Mouse (Mus musculus): ENCODE measurements around the gene Ambra1. TPM values are rescaled to one million over a fixed set of nuclear protein-coding genes. Genes with fewer than 3 reads are reported as not detected.

The Ambra1 gene
- polyA plus RNA-seq, 1 experiment from 2014 or later, result 7.3 TPM

- Histone ChIP-seq H3K4me2 (replicated peaks; ENCODE audit: low read depth, low read length) (no peak overlapping the region), H3K9me3 (ENCODE audit: low read length) (no peaks in the 10 kb centered on the region), H3K27me3 (replicated peaks; ENCODE audit: insufficient read depth, low read length) (no peaks in the 10 kb centered on the region), H3K4me3 (ENCODE audit: low read depth, low read length) (no peak overlapping the region), H3K9ac (replicated peaks; ENCODE audit: low read depth) (no peak overlapping the region), H3K27ac (ENCODE audit: low read length) (no peak overlapping the region), H3K4me1 (ENCODE audit: insufficient read depth, low read depth, low read length) (no peaks in the 10 kb centered on the region), H3K36me3 (ENCODE audit: insufficient read depth, low read length) (peaks cover 7% of the 10 kb centered on the region; the same call in 1 of the 2 replicates)
- 88% methylated on average over 3 of the region's 3 CpGs for WGBS
- ATAC-seq (no peak), DNase-seq (ENCODE audit: low spot score) (no peak)
- TF ChIP-seq EP300 (IDR thresholded peaks at IDR 0.05) (no peak), CTCF (IDR thresholded peaks at IDR 0.05) (no peak)
Observed at GRCm38 (mm10) chr2:91903171-91903925, 173.4 kb downstream of the Ambra1 start.

- peaks cover 7% of the 10 kb centered on the region; the same call in 1 of the 2 replicates for H3K36me3 ChIP-seq (ENCODE audit: insufficient read depth, low read length)
- no peaks in the 10 kb centered on the region for H3K27me3 ChIP-seq (replicated peaks; ENCODE audit: insufficient read depth, low read length)
- no peak for TF ChIP-seq EP300 (IDR thresholded peaks at IDR 0.05)
- TF ChIP-seq CTCF (IDR thresholded peaks at IDR 0.05), result no peak
- ATAC-seq, result no peak
- no peaks in the 10 kb centered on the region for H3K4me1 ChIP-seq (ENCODE audit: insufficient read depth, low read depth, low read length)
- no peak overlapping the region for H3K4me3 ChIP-seq (ENCODE audit: low read depth, low read length)
- 70% methylated on average over 5 of the region's 5 CpGs for WGBS
- no peak overlapping the region for H3K9ac ChIP-seq (replicated peaks; ENCODE audit: low read depth)
- DNase-seq (ENCODE audit: low spot score), result no peak
- H3K27ac ChIP-seq (ENCODE audit: low read length), result no peak overlapping the region
- no peak overlapping the region for H3K4me2 ChIP-seq (replicated peaks; ENCODE audit: low read depth, low read length)
- no peaks in the 10 kb centered on the region for H3K9me3 ChIP-seq (ENCODE audit: low read length)
Observed at GRCm38 (mm10) chr2:91904618-91905307, 174.8 kb downstream of the Ambra1 start.

GRCm38 (mm10) chr2:91906141-91906540, 176.2 kb downstream of the Ambra1 start:
- no peak overlapping the region for H3K4me2 ChIP-seq (replicated peaks; ENCODE audit: low read depth, low read length)
- peaks cover 13% of the 10 kb centered on the region; the same call in 1 of the 2 replicates for H3K36me3 ChIP-seq (ENCODE audit: insufficient read depth, low read length)
- no peaks in the 10 kb centered on the region for H3K4me1 ChIP-seq (ENCODE audit: insufficient read depth, low read depth, low read length)
- no peak for ATAC-seq
- H3K27me3 ChIP-seq (replicated peaks; ENCODE audit: insufficient read depth, low read length), result no peaks in the 10 kb centered on the region
- no peaks in the 10 kb centered on the region for H3K9me3 ChIP-seq (ENCODE audit: low read length)
- DNase-seq (ENCODE audit: low spot score), result no peak
- H3K4me3 ChIP-seq (ENCODE audit: low read depth, low read length), result no peak overlapping the region
- WGBS, result 93% methylated on average over 2 of the region's 2 CpGs
- H3K9ac ChIP-seq (replicated peaks; ENCODE audit: low read depth), result no peak overlapping the region
- H3K27ac ChIP-seq (ENCODE audit: low read length), result no peak overlapping the region
- no peak for TF ChIP-seq EP300 (IDR thresholded peaks at IDR 0.05)
- TF ChIP-seq CTCF (IDR thresholded peaks at IDR 0.05), result no peak

- H3K27me3 ChIP-seq (replicated peaks; ENCODE audit: insufficient read depth, low read length), result no peaks in the 10 kb centered on the region
- no peak for DNase-seq (ENCODE audit: low spot score)
- no peak for ATAC-seq
- H3K4me1 ChIP-seq (ENCODE audit: insufficient read depth, low read depth, low read length), result no peaks in the 10 kb centered on the region
- no peak overlapping the region for H3K27ac ChIP-seq (ENCODE audit: low read length)
- TF ChIP-seq EP300 (IDR thresholded peaks at IDR 0.05), result no peak
- no peak for TF ChIP-seq CTCF (IDR thresholded peaks at IDR 0.05)
- no peak overlapping the region for H3K4me2 ChIP-seq (replicated peaks; ENCODE audit: low read depth, low read length)
- no peaks in the 10 kb centered on the region for H3K9me3 ChIP-seq (ENCODE audit: low read length)
- H3K36me3 ChIP-seq (ENCODE audit: insufficient read depth, low read length), result peaks cover 42% of the 10 kb centered on the region
- H3K9ac ChIP-seq (replicated peaks; ENCODE audit: low read depth), result no peak overlapping the region
- 55% methylated on average over 3 of the region's 3 CpGs for WGBS
- no peak overlapping the region for H3K4me3 ChIP-seq (ENCODE audit: low read depth, low read length)
Observed at GRCm38 (mm10) chr2:91912616-91913015, 182.7 kb downstream of the Ambra1 start.

- Histone ChIP-seq H3K4me3 (ENCODE audit: low read depth, low read length) (no peak overlapping the region), H3K4me2 (replicated peaks; ENCODE audit: low read depth, low read length) (no peak overlapping the region), H3K4me1 (ENCODE audit: insufficient read depth, low read depth, low read length) (no peaks in the 10 kb centered on the region), H3K36me3 (ENCODE audit: insufficient read depth, low read length) (peaks cover 51% of the 10 kb centered on the region), H3K27ac (ENCODE audit: low read length) (no peak overlapping the region), H3K27me3 (replicated peaks; ENCODE audit: insufficient read depth, low read length) (no peaks in the 10 kb centered on the region), H3K9ac (replicated peaks; ENCODE audit: low read depth) (no peak overlapping the region), H3K9me3 (ENCODE audit: low read length) (no peaks in the 10 kb centered on the region)
- peak; percentile 30; the same call in 1 of the 2 replicates for TF ChIP-seq EP300 (IDR thresholded peaks at IDR 0.05)
- TF ChIP-seq CTCF (IDR thresholded peaks at IDR 0.05), result no peak
- DNase-seq (ENCODE audit: low spot score) (peak; percentile 84), ATAC-seq (peak; percentile 91)
- 56% methylated on average over 7 of the region's 7 CpGs for WGBS
Observed at GRCm38 (mm10) chr2:91913328-91914110, 183.6 kb downstream of the Ambra1 start.

All from lung, postnatal 0 days (tissue).